Mouse (Mus musculus) midbrain, postnatal 0 days (tissue): ENCODE measurements at regions not wholly inside any gene's neighbourhood (a gene's known extent, or its start where the extent isn't known, plus 50 kb on each side); places are given as distances from the start of the nearest gene placed in this dataset.

Source experiments
- ATAC-seq: fragments of 200-750 bp; cut with Nextera tagmentation; 2 replicates; pipeline ENCODE4 v1.8.0; 2017; ENCODE audit warnings: moderate number of reproducible peaks, mild to moderate bottlenecking, moderate TSS enrichment, moderate library complexity; ENCODE audit not compliant: low FRiP score
- DNase-seq: peaks from one replicate; pipeline ENCODE4 v3.0.0-alpha.2; 2015; ENCODE audit warnings: low spot score
- H3K27ac ChIP-seq: fragments of 300-500 bp; sonication (generic); 2 replicates; pipeline ENCODE4 v1.5.1; 2014; ENCODE audit warnings: low read depth, mild to moderate bottlenecking, low read length, mixed read lengths
- H3K27me3 ChIP-seq: fragments of 300-500 bp; sonication (generic); 2 replicates; pipeline ENCODE4 v1.6.1; 2014; ENCODE audit warnings: low read length, control low read depth, mixed read lengths; ENCODE audit not compliant: insufficient read depth
- H3K36me3 ChIP-seq: fragments of 300-500 bp; sonication (generic); 2 replicates; pipeline ENCODE4 v1.6.1; 2014; ENCODE audit warnings: low read length, control low read depth, mixed read lengths; ENCODE audit not compliant: insufficient read depth
- H3K4me1 ChIP-seq: fragments of 300-500 bp; sonication (generic); 2 replicates; pipeline ENCODE4 v1.6.1; 2014; ENCODE audit warnings: mild to moderate bottlenecking, control low read depth, antibody characterized with exemption, low read length, mixed read lengths; ENCODE audit not compliant: insufficient read depth
- H3K4me2 ChIP-seq: fragments of 300-500 bp; sonication (generic); 2 replicates; pipeline ENCODE4 v1.6.1; 2014; ENCODE audit warnings: low read depth, mild to moderate bottlenecking, low read length, mixed read lengths; ENCODE audit not compliant: poor library complexity, severe bottlenecking
- H3K4me3 ChIP-seq: fragments of 300-500 bp; sonication (generic); 2 replicates; pipeline ENCODE4 v1.5.1; 2014; ENCODE audit warnings: low read depth, mild to moderate bottlenecking, low read length, moderate library complexity
- H3K9ac ChIP-seq: fragments of 300-500 bp; sonication (generic); replicated peaks from 2 replicates; pipeline ENCODE4 v1.6.1; 2014; ENCODE audit warnings: mild to moderate bottlenecking, low read length, moderate library complexity, mixed read lengths; ENCODE audit not compliant: poor library complexity, severe bottlenecking
- H3K9me3 ChIP-seq: fragments of 300-500 bp; sonication (generic); 2 replicates; pipeline ENCODE4 v1.6.1; 2016; ENCODE audit warnings: low read length, control low read depth
- CTCF ChIP-seq: IDR thresholded peaks from 2 replicates; pipeline ENCODE4 v1.5.1; 2016; ENCODE audit warnings: antibody characterized with exemption, mild to moderate bottlenecking
- WGBS: fragments of 180-500 bp; shearing (Covaris S2); extraction: QIAGEN DNeasy Blood & Tissue Kit; methylation state at CpG from one replicate; pipeline ENCODE4 v1.1.7; 2014; 5-methylcytosine and 5-hydroxymethylcytosine counted together

GRCm38 (mm10) chr3:52404636-52405035, 136.5 kb downstream of the Foxo1 start:
- WGBS: 49% methylated on average over 4 of the region's 4 CpGs
- Histone ChIP-seq H3K9ac (no peak overlapping the region), H3K27me3 (no peaks in the 10 kb centered on the region), H3K27ac (no peak overlapping the region), H3K4me3 (no peak overlapping the region), H3K9me3 (no peaks in the 10 kb centered on the region), H3K4me1 (peaks cover 10% of the 10 kb centered on the region; the same call in 1 of the 2 replicates), H3K4me2 (no peak overlapping the region), H3K36me3 (no peaks in the 10 kb centered on the region)
- ATAC-seq: no peak
- no peak for TF ChIP-seq CTCF
- DNase-seq: no peak

GRCm38 (mm10) chr3:52403032-52403431, 134.9 kb downstream of the Foxo1 start:
- Histone ChIP-seq H3K27ac (no peak overlapping the region), H3K4me1 (peaks cover 10% of the 10 kb centered on the region; the same call in 1 of the 2 replicates), H3K36me3 (no peaks in the 10 kb centered on the region), H3K27me3 (no peaks in the 10 kb centered on the region), H3K9me3 (no peaks in the 10 kb centered on the region), H3K4me3 (no peak overlapping the region), H3K4me2 (no peak overlapping the region), H3K9ac (no peak overlapping the region)
- WGBS: 98% methylated on average over 4 of the region's 4 CpGs
- DNase-seq (no peak), ATAC-seq (no peak)
- no peak for TF ChIP-seq CTCF
